Mouse (Mus musculus) G1E (cell line): ENCODE results near the gene Tuba4a. TPM values are rescaled to one million over a fixed set of nuclear protein-coding genes. Genes with fewer than 3 reads are reported as not detected.

ENCODE experiments used
- ATAC-seq: 2 replicates; pipeline ENCODE4 v1.8.0; 2016; ENCODE audit warnings: mild to moderate bottlenecking; ENCODE audit not compliant: insufficient number of reproducible peaks, poor library complexity, low FRiP score, severe bottlenecking; ENCODE audit errors: extremely low read depth
- DNase-seq: peaks from one replicate; pipeline ENCODE4 v3.0.0; 2012; ENCODE audit warnings: low spot score
- H3K27me3 ChIP-seq: 2 replicates; pipeline ENCODE4 v1.6.1; 2012; ENCODE audit warnings: mild to moderate bottlenecking, low read length, inconsistent platforms; ENCODE audit not compliant: insufficient read depth
- H3K36me3 ChIP-seq: replicated peaks from 2 replicates; pipeline ENCODE3; 2012; ENCODE audit warnings: mild to moderate bottlenecking, inconsistent platforms
- H3K4me1 ChIP-seq: 2 replicates; pipeline ENCODE4 v1.6.1; 2012; ENCODE audit warnings: low read depth, low read length, inconsistent platforms, mixed read lengths; ENCODE audit not compliant: insufficient read depth
- H3K4me3 ChIP-seq: 2 replicates; pipeline ENCODE4 v1.5.1; 2012; ENCODE audit warnings: low read depth, mild to moderate bottlenecking, inconsistent platforms, low read length, moderate library complexity, mixed read lengths
- H3K9me3 ChIP-seq: replicated peaks from 2 replicates; pipeline ENCODE4 v1.6.1; 2012; ENCODE audit warnings: inconsistent platforms
- CTCF ChIP-seq: IDR thresholded peaks from 2 replicates; pipeline ENCODE4 v1.5.1; 2012; ENCODE audit warnings: low read depth, low read length, inconsistent platforms, mixed read lengths
- GATA1 ChIP-seq: IDR thresholded peaks from 2 replicates; pipeline ENCODE4 v1.6.1; 2012; ENCODE audit warnings: borderline replicate concordance, low read length, inconsistent platforms, mixed read lengths
- GATA2 ChIP-seq: IDR thresholded peaks from 2 replicates; pipeline ENCODE4 v1.6.1; 2012; ENCODE audit warnings: low read depth, low read length, inconsistent platforms, borderline replicate concordance
- POLR2AphosphoS5 ChIP-seq: IDR thresholded peaks from 2 replicates; pipeline ENCODE4 v1.6.1; 2012; ENCODE audit warnings: low read depth, low read length, inconsistent platforms; ENCODE audit not compliant: insufficient replicate concordance
- TAL1 ChIP-seq: conservative IDR thresholded peaks from 2 replicates; pipeline ENCODE4 v1.6.1; 2012; ENCODE audit warnings: low read depth, low read length, inconsistent platforms, mixed read lengths
- polyA plus RNA-seq: library from polyadenylated mRNA; stranded (reverse); fragments of >175 nt; gene quantifications from 2 replicates; pipeline ENCODE4 v1.2.3, GENCODE M21; 2012
- total RNA-seq, 2 experiments: library from RNA; stranded (forward) in 1 of 2; stranded (reverse) in 1 of 2; fragments of 200-1000 nt in 1 of 2; fragments of >200 nt in 1 of 2; fragmentation: Nextera tagmentation in 1 of 2; gene quantifications; 2 replicates each; pipeline ENCODE4 v1.2.3; 2014 to 2017

Tuba4a gene
- total and polyA plus RNA-seq, 3 experiments, result 61.0 to 287 (median 156) TPM

GRCm38 (mm10) chr1:75229158-75229557 lies 9.5 kb upstream of the Tuba4a start:
- no peak for DNase-seq
- no peaks in the 10 kb centered on the region for H3K9me3 ChIP-seq
- no peak for TF ChIP-seq CTCF
- ATAC-seq, result no peak
- H3K36me3 ChIP-seq, result no peaks in the 10 kb centered on the region
- H3K27me3 ChIP-seq, result peaks cover 34% of the 10 kb centered on the region
- H3K4me3 ChIP-seq, result no peak overlapping the region
- H3K4me1 ChIP-seq, result peaks cover 61% of the 10 kb centered on the region

DNA sequence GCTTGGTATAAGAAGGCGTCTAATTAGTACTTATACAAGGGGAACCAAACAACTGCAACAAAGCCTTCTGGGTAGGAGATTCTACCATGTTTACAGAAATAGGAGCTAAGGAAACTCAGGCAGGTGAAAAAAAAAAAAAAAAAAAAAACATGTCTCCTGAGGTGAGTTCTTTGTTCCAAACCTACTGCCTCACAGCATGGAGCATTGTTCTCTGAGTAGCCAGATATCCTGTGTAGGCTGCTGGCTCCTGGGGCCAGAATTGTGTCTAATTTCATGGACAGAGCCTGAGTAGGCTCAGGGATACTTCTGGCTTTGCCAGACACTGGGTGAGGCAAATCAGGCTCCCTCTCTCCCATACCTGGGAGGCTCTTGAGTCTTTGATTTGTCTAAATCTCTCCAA lies 8.0 kb upstream of the Tuba4a start:
- ATAC-seq (no peak), DNase-seq (no peak)
- Histone ChIP-seq H3K27me3 (peaks cover 34% of the 10 kb centered on the region), H3K9me3 (no peaks in the 10 kb centered on the region), H3K4me1 (peaks cover 69% of the 10 kb centered on the region), H3K36me3 (no peaks in the 10 kb centered on the region), H3K4me3 (no peak overlapping the region)
- TF ChIP-seq GATA2, result no peak
- no peak for TF ChIP-seq POLR2AphosphoS5
- TF ChIP-seq CTCF, result no peak
- TF ChIP-seq GATA1, result no peak
- TF ChIP-seq TAL1, result no peak

- Histone ChIP-seq H3K4me3 (no peak overlapping the region), H3K27me3 (peaks cover 25% of the 10 kb centered on the region), H3K4me1 (peaks cover 65% of the 10 kb centered on the region), H3K9me3 (no peaks in the 10 kb centered on the region), H3K36me3 (no peaks in the 10 kb centered on the region)
- DNase-seq (no peak), ATAC-seq (no peak)
- TF ChIP-seq CTCF (no peak), POLR2AphosphoS5 (no peak), GATA1 (no peak), GATA2 (no peak), TAL1 (no peak)
Measured at GRCm38 (mm10) chr1:75226138-75226537, 6.5 kb upstream of the Tuba4a start.

- TF ChIP-seq GATA1 (no peak), POLR2AphosphoS5 (no peak), TAL1 (no peak), CTCF (no peak), GATA2 (no peak)
- DNase-seq, result no peak
- peaks cover 21% of the 10 kb centered on the region for H3K27me3 ChIP-seq
- peaks cover 58% of the 10 kb centered on the region for H3K4me1 ChIP-seq
- H3K36me3 ChIP-seq, result no peaks in the 10 kb centered on the region
- ATAC-seq, result no peak
- no peaks in the 10 kb centered on the region for H3K9me3 ChIP-seq
- H3K4me3 ChIP-seq, result no peak overlapping the region
Measured at GRCm38 (mm10) chr1:75225473-75225872, 5.8 kb upstream of the Tuba4a start.

GRCm38 (mm10) chr1:75223532-75223931 lies 3.9 kb upstream of the Tuba4a start:
- Histone ChIP-seq H3K4me3 (no peak overlapping the region), H3K9me3 (no peaks in the 10 kb centered on the region), H3K4me1 (peaks cover 56% of the 10 kb centered on the region), H3K27me3 (peaks cover 18% of the 10 kb centered on the region), H3K36me3 (no peaks in the 10 kb centered on the region)
- ATAC-seq (no peak), DNase-seq (no peak)
- no peak for TF ChIP-seq GATA1
- no peak for TF ChIP-seq CTCF
- TF ChIP-seq TAL1, result no peak
- TF ChIP-seq POLR2AphosphoS5, result no peak
- no peak for TF ChIP-seq GATA2

- ATAC-seq, result no peak
- DNase-seq, result no peak
- Histone ChIP-seq H3K9me3 (no peaks in the 10 kb centered on the region), H3K27me3 (peaks cover 18% of the 10 kb centered on the region), H3K36me3 (peaks cover 1% of the 10 kb centered on the region), H3K4me1 (peaks cover 61% of the 10 kb centered on the region), H3K4me3 (no peak overlapping the region)
- TF ChIP-seq TAL1, result no peak
- no peak for TF ChIP-seq GATA2
- TF ChIP-seq POLR2AphosphoS5, result no peak
- no peak for TF ChIP-seq CTCF
- no peak for TF ChIP-seq GATA1
Measured at GRCm38 (mm10) chr1:75222926-75223325, 3.3 kb upstream of the Tuba4a start.

DNA sequence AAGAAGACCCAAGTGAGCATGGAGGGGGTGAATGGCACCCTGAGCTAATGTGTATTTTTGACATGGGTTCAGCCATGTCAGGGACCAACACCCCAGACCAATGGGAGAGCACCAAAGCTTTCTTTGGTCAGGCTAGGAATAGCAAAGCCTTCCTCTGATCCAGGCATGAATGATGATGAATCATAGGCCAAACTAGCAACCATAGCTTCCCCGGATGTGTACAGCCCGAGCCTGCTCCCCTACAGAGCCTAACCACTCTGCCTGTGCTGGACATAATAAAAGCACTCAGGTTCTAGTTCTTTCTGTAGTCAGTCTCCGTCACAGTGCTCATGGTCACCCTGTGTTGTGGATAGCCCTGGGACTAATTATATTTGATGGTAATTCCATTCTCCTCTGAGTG lies 1.9 kb upstream of the Tuba4a start:
- Histone ChIP-seq H3K27me3 (peaks cover 9% of the 10 kb centered on the region; the same call in 1 of the 2 replicates), H3K4me3 (no peak overlapping the region), H3K9me3 (no peaks in the 10 kb centered on the region), H3K36me3 (peaks cover 15% of the 10 kb centered on the region), H3K4me1 (peaks cover 69% of the 10 kb centered on the region)
- no peak for DNase-seq
- ATAC-seq, result no peak
- no peak for TF ChIP-seq CTCF
- TF ChIP-seq TAL1, result no peak
- TF ChIP-seq GATA2, result no peak
- TF ChIP-seq POLR2AphosphoS5, result no peak
- TF ChIP-seq GATA1, result no peak
